In genomic region chr5:142179304-142179703, GRCm38 (mm10) we compare ENCODE assay signal across 12 mouse cellular contexts.
DNase-seq lines count a peak whose midpoint lies in the region; ATAC-seq and TF ChIP-seq lines count a peak whose summit lies in the region.
"Had no signal": no experiment of that assay in that cellular context is flagged by ENCODE, and none has a peak within 500 bp of the region (broad histone marks: within the 10 kb centered on the region; RNA-seq: fewer than 3 reads in every experiment).

No protein-coding gene starts in this region.

- TF ChIP-seq CTCF in forebrain, postnatal 0 days (IDR thresholded peaks at IDR 0.05; ENCODE audit: low read depth), result no peak

- H3K27ac ChIP-seq in forebrain, postnatal 0 days (ENCODE audit: low read depth, low read length), result no peak overlapping the region
- H3K27ac ChIP-seq in midbrain, embryonic 14.5 days (replicated peaks; ENCODE audit: low read depth, low read length), result peak overlapping the region; percentile 60
- H3K27ac ChIP-seq: macrophage had no signal

- intact Hi-C loops in left cerebral cortex, postnatal 4 days (cut with DNase I), result no loop called here

- H3K36me3 ChIP-seq in forebrain, postnatal 0 days (ENCODE audit: insufficient read depth), result 0 out of 2 replicates have a peak, but pooled peaks cover 4% of the 10 kb centered on the region
- no peaks in the 10 kb centered on the region for H3K36me3 ChIP-seq in midbrain, embryonic 14.5 days (ENCODE audit: control insufficient read depth, insufficient read depth, low read length)

- 11% methylated on average over 11 of the region's 11 CpGs for WGBS in forebrain, postnatal 0 days
- WGBS in midbrain, embryonic 14.5 days, result 4% methylated on average over 11 of the region's 11 CpGs

- H3K9me3 ChIP-seq in forebrain, postnatal 0 days (ENCODE audit: low read length), result no peaks in the 10 kb centered on the region
- no peaks in the 10 kb centered on the region; the same call in 1 of the 2 replicates for H3K9me3 ChIP-seq in midbrain, embryonic 14.5 days (ENCODE audit: control insufficient read depth, low read length)
- H3K9me3 ChIP-seq: heart, embryonic 12.5 days had no signal

- no peak overlapping the region for H3K4me3 ChIP-seq in forebrain, postnatal 0 days (ENCODE audit: low read depth, low read length)
- H3K4me3 ChIP-seq in midbrain, embryonic 14.5 days (replicated peaks; ENCODE audit: low read depth, low read length), result no peak overlapping the region
- H3K4me3 ChIP-seq: heart, embryonic 12.5 days had no signal

- H3K9ac ChIP-seq in forebrain, postnatal 0 days, result no peak overlapping the region
- H3K9ac ChIP-seq in midbrain, embryonic 14.5 days (replicated peaks; ENCODE audit: low read length), result peak overlapping the region; percentile 29; the same call in 1 of the 2 replicates
- H3K9ac ChIP-seq: heart, embryonic 12.5 days had no signal

- ATAC-seq in forebrain, postnatal 0 days, result no peak
- peak; percentile 69 for ATAC-seq in midbrain, embryonic 14.5 days (ENCODE audit: low FRiP score, low TSS enrichment)
- ATAC-seq in erythroid progenitor cell, adult 5-6 weeks (replicated peaks; ENCODE audit: low FRiP score, poor library complexity, severe bottlenecking), result no peak
- ATAC-seq: inflammation-experienced regulatory T-cells, adult 6 months had no signal

- peak; percentile 41 for DNase-seq in left cerebral cortex, postnatal 4 days
- DNase-seq in left cerebral cortex, adult 18-20 months (ENCODE audit: low spot score in 2 of 2), result no peak
- peak; percentile 20 for DNase-seq in forebrain, postnatal 0 days
- DNase-seq in midbrain, embryonic 14.5 days, result peak; percentile 79
- DNase-seq in left cerebral cortex, adult 11 months (ENCODE audit: low spot score), result no peak
- DNase-seq in thymus, postnatal 14 days, result no peak
- no peak for DNase-seq in natural killer cell, adult 2 months (ENCODE audit: low spot score in 2 of 2)

- H3K4me2 ChIP-seq in forebrain, postnatal 0 days (ENCODE audit: low read depth), result no peak overlapping the region
- peak overlapping the region; percentile 31 for H3K4me2 ChIP-seq in midbrain, embryonic 14.5 days (ENCODE audit: low read length)
- H3K4me2 ChIP-seq: heart, embryonic 12.5 days; liver, embryonic 11.5 days had no signal

- H3K27me3 ChIP-seq in forebrain, postnatal 0 days (ENCODE audit: insufficient read depth, low read length), result no peaks in the 10 kb centered on the region
- peaks cover 14% of the 10 kb centered on the region for H3K27me3 ChIP-seq in midbrain, embryonic 14.5 days (ENCODE audit: control insufficient read depth, insufficient read depth, low read length)
- H3K27me3 ChIP-seq: heart, embryonic 12.5 days had no signal

- H3K4me1 ChIP-seq in forebrain, postnatal 0 days (ENCODE audit: insufficient read depth), result 0 out of 2 replicates have a peak, but pooled peaks cover 7% of the 10 kb centered on the region
- peaks cover 25% of the 10 kb centered on the region for H3K4me1 ChIP-seq in midbrain, embryonic 14.5 days (ENCODE audit: control insufficient read depth, insufficient read depth, low read length)
- H3K4me1 ChIP-seq: heart, embryonic 12.5 days had no signal

Comparison
In these comparisons a context has a peak if more than half of its experiments do, and no peak if none do; other contexts are left out.
1. DNase-seq: peak in left cerebral cortex, postnatal 4 days (single experiment), forebrain, postnatal 0 days (single experiment) and midbrain, embryonic 14.5 days (single experiment); none in left cerebral cortex, adult 18-20 months (0 of 2), left cerebral cortex, adult 11 months (single experiment), thymus, postnatal 14 days (single experiment) and natural killer cell, adult 2 months (0 of 2).